Mouse (Mus musculus): ENCODE data around the gene Gpc6. TPM values are rescaled to one million over a fixed set of nuclear protein-coding genes. Genes with fewer than 3 reads are reported as not detected.

The Gpc6 gene
- total RNA-seq, 2 experiments from 2014 or later, result 33.7 to 39.6 TPM

DNA sequence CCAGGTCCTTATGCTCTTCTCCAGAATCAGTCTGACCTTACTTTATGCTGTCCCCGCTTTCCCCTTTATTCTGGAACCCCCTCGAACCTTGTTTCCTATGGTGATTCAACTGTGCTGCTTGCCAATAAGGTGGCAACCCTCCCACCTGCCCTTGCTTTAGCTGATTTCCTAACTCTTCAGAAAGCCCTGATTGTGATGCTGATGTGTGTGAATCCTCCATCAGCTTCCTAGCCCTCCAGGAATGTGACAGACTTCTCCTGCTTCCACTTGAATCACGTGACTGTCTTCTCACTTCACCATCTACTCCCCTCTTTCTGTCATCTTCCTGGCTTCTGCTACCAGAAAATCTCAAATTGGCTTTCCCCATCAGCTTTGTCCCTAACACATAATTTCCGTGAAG is 305.4 kb downstream of the Gpc6 start:
- DNase-seq (ENCODE audit: low spot score in 2 of 2), result no peak

- no peak for DNase-seq (ENCODE audit: low spot score in 2 of 2)
These were observed 313.1 kb downstream of the Gpc6 start for GRCm38 (mm10) chr14:117238226-117238625.

DNA sequence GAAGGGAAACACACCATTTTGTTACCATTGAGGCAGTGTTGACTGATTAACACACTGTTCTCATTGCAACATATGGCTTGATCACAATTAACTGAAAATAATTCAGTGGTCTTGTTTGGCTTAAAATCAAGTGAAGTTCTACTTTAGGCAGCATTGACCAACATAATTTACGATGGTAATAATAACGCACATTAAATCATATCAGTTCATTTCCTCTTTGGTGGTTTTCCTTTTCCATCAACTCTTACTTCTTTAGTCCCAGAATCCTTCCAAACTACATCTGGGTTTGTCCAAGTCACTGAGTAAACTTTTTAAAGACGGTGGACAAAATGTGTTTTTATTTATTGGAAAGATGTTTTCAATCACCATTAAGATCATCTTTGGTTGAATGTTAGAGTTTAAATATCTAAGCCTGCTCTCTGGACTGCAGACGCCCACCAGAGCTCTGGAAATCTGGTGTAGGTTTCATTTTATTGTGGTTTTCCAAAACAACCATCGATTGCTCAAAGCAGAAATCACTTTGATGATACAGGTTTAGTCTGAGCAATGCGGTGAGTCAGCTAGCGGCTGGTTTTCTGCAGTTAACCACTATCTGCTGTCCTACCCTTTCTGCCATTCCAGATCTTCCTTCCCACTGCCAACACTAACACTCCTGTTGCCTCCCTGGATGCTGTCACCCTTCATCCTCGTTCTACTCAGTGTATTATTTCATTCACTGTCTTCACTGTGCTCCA is 314.7 kb downstream of the Gpc6 start:
- DNase-seq (ENCODE audit: low spot score in 2 of 2), result no peak

- DNase-seq (ENCODE audit: low spot score in 2 of 2), result no peak
These were observed 320.5 kb downstream of the Gpc6 start for GRCm38 (mm10) chr14:117245631-117246030.

GRCm38 (mm10) chr14:117256192-117256591 is 331.1 kb downstream of the Gpc6 start:
- no peak for DNase-seq (ENCODE audit: low spot score in 2 of 2)

DNA sequence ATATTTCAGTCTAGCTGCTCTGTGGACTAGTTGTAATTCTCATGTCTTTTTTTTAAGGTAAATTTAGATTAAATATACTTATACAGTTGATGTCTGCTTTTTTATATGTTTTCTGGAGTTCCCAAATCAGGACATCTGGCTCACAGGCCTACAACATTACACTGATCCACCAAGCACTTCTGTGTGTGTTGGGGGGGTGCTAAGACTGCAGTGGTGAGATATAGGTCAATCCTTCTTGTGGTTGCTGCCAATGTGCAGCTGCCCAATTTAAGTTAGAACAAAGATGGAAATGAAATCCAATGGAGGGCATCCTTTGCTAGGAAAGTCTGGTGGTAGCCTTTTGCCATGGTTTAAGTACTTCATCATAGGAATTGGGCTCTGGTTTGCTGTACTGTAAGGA is 340.5 kb downstream of the Gpc6 start:
- DNase-seq (ENCODE audit: low spot score in 2 of 2), result no peak

GRCm38 (mm10) chr14:117267823-117268601 is 342.9 kb downstream of the Gpc6 start:
- no peak for DNase-seq (ENCODE audit: low spot score in 2 of 2)

- DNase-seq (ENCODE audit: low spot score in 2 of 2), result no peak
These were observed 358.5 kb downstream of the Gpc6 start for GRCm38 (mm10) chr14:117283631-117284030.

- DNase-seq (ENCODE audit: low spot score in 2 of 2), result no peak
These were observed 368.6 kb downstream of the Gpc6 start for GRCm38 (mm10) chr14:117293746-117294145.

GRCm38 (mm10) chr14:117296207-117296838 is 371.2 kb downstream of the Gpc6 start:
- no peak for DNase-seq (ENCODE audit: low spot score in 2 of 2)

GRCm38 (mm10) chr14:117301019-117301418 is 375.9 kb downstream of the Gpc6 start:
- no peak for DNase-seq (ENCODE audit: low spot score in 2 of 2)

GRCm38 (mm10) chr14:117303901-117304722 is 379.0 kb downstream of the Gpc6 start:
- no peak for DNase-seq (ENCODE audit: low spot score in 2 of 2)

- no peak for DNase-seq (ENCODE audit: low spot score in 2 of 2)
These were observed 379.6 kb downstream of the Gpc6 start for GRCm38 (mm10) chr14:117304723-117305010.

DNA sequence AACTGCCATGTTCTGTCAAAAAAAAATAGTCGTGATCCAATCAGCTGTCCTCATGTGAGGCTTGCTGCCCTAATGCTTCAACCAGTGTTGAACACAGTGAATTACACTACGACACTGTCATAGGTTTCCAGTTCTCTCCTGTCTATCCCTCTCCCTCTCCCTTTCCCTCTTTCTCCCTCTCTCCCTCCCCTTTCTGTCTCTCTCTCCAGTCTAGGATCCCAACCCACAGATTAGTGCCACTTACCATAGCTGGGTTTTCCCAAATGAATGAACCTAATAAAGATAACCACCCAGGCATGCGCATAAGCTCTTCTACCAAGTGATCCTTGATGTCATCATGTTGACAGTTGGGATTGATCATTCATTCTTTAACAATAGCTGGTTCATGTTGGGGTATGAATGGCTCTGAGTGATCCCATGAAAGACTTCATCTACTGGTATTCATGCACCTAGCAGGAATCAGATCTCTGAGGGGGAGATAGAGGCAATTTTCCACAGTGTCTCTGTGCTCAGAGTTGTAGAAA is 384.9 kb downstream of the Gpc6 start:
- DNase-seq (ENCODE audit: low spot score in 2 of 2), result no peak

- DNase-seq (ENCODE audit: low spot score in 2 of 2), result no peak
These were observed 399.1 kb downstream of the Gpc6 start for GRCm38 (mm10) chr14:117324214-117324613.

GRCm38 (mm10) chr14:117332256-117332655 is 407.1 kb downstream of the Gpc6 start:
- no peak for DNase-seq (ENCODE audit: low spot score in 2 of 2)

GRCm38 (mm10) chr14:117337271-117337670 is 412.2 kb downstream of the Gpc6 start:
- no peak for DNase-seq (ENCODE audit: low spot score in 2 of 2)

GRCm38 (mm10) chr14:117340549-117340948 is 415.4 kb downstream of the Gpc6 start:
- DNase-seq (ENCODE audit: low spot score in 2 of 2), result no peak

GRCm38 (mm10) chr14:117344505-117344904 is 419.4 kb downstream of the Gpc6 start:
- no peak for DNase-seq (ENCODE audit: low spot score in 2 of 2)

GRCm38 (mm10) chr14:117346372-117346885 is 421.3 kb downstream of the Gpc6 start:
- DNase-seq (ENCODE audit: low spot score in 2 of 2), result no peak

GRCm38 (mm10) chr14:117351296-117351695 is 426.2 kb downstream of the Gpc6 start:
- DNase-seq (ENCODE audit: low spot score in 2 of 2), result no peak
